Mouse (Mus musculus) liver, embryonic 14.5 days (tissue): ENCODE measurements around the gene Maats1.

Experiments used
- CTCF ChIP-seq: IDR thresholded peaks from 2 replicates; pipeline ENCODE4 v1.5.1; 2016; ENCODE audit warnings: antibody characterized with exemption, low read depth, control low read depth
- EP300 ChIP-seq: IDR thresholded peaks from 2 replicates; pipeline ENCODE4 v1.6.1; 2016; ENCODE audit warnings: antibody characterized with exemption, low read depth

- TF ChIP-seq CTCF (no peak), EP300 (no peak)
Observed at GRCm38 (mm10) chr16:38366231-38366630, 24.3 kb upstream of the Maats1 start.
